Mouse (Mus musculus) liver, embryonic 15.5 days (tissue): ENCODE measurements around the gene Hectd4. TPM values are rescaled to one million over a fixed set of nuclear protein-coding genes. Genes with fewer than 3 reads are reported as not detected.
A peak's percentile ranks its signal among the peaks of the same experiment; 100 is the strongest.

ENCODE experiments used
- ATAC-seq: fragments of 200-750 bp; cut with Nextera tagmentation; 2 replicates; pipeline ENCODE4 v1.8.0; 2017; ENCODE audit warnings: moderate number of reproducible peaks, mild to moderate bottlenecking, moderate library complexity; ENCODE audit not compliant: insufficient read depth
- H3K27ac ChIP-seq: fragments of 300-500 bp; sonication (generic); replicated peaks from 2 replicates; pipeline ENCODE4 v1.5.1; 2015; ENCODE audit warnings: mild to moderate bottlenecking, inconsistent platforms
- H3K27me3 ChIP-seq: fragments of 300-500 bp; sonication (generic); 2 replicates; pipeline ENCODE4 v1.6.1; 2015; ENCODE audit warnings: mild to moderate bottlenecking, inconsistent platforms
- H3K36me3 ChIP-seq: fragments of 300-500 bp; sonication (generic); replicated peaks from 2 replicates; pipeline ENCODE4 v1.6.1; 2015; ENCODE audit warnings: moderate library complexity, mild to moderate bottlenecking, inconsistent platforms
- H3K4me1 ChIP-seq: fragments of 300-500 bp; sonication (generic); replicated peaks from 2 replicates; pipeline ENCODE4 v1.6.1; 2015; ENCODE audit warnings: inconsistent platforms
- H3K4me2 ChIP-seq: fragments of 300-500 bp; sonication (generic); 2 replicates; pipeline ENCODE4 v1.6.1; 2015; ENCODE audit warnings: moderate library complexity, mild to moderate bottlenecking, inconsistent platforms
- H3K4me3 ChIP-seq: fragments of 300-500 bp; sonication (generic); replicated peaks from 2 replicates; pipeline ENCODE4 v1.5.1; 2015; ENCODE audit warnings: mild to moderate bottlenecking, inconsistent platforms
- H3K9ac ChIP-seq: fragments of 300-500 bp; sonication (generic); 2 replicates; pipeline ENCODE4 v1.6.1; 2015; ENCODE audit warnings: moderate library complexity, mild to moderate bottlenecking, inconsistent platforms
- H3K9me3 ChIP-seq: fragments of 300-500 bp; sonication (generic); replicated peaks from 2 replicates; pipeline ENCODE4 v1.6.1; 2016; ENCODE audit warnings: inconsistent platforms
- WGBS: fragments of 180-500 bp; shearing (Covaris S2); methylation state at CpG from one replicate; pipeline ENCODE4 v1.1.7; 2015; ENCODE audit warnings: mixed read lengths; ENCODE audit not compliant: insufficient replicate concordance; 5-methylcytosine and 5-hydroxymethylcytosine counted together
- polyA plus RNA-seq: library from polyadenylated mRNA; unstranded; fragments of >200 nt; fragmentation: Nextera tagmentation; extraction: Ambion mirVana; gene quantifications from 2 replicates; pipeline ENCODE4 v1.2.1, GENCODE M21; 2015

Gene Hectd4
- polyA plus RNA-seq, 1 experiment from 2014 or later, result 10.1 TPM

DNA sequence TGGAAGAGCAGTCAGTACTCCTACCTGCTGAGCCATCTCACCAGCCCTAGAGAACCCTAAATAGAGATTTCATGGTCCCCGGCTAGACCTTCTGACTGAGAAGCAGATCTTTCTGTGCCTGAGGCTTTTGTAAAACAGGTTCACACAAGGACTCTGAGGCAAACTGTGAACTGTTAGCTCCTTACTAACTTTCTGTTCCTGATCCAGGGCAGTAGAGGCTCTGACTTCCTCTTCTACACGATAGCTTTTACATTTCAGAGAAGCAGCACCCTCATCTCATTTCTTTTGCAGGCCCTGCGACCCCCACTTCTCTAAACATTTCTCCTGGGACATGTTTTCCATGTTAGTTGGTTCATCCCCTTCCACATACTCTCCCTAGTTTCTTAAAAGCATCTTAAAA is 29.7 kb downstream of the Hectd4 start:
- H3K27ac ChIP-seq, result peak overlapping the region; percentile 84
- H3K4me3 ChIP-seq, result no peak overlapping the region

DNA sequence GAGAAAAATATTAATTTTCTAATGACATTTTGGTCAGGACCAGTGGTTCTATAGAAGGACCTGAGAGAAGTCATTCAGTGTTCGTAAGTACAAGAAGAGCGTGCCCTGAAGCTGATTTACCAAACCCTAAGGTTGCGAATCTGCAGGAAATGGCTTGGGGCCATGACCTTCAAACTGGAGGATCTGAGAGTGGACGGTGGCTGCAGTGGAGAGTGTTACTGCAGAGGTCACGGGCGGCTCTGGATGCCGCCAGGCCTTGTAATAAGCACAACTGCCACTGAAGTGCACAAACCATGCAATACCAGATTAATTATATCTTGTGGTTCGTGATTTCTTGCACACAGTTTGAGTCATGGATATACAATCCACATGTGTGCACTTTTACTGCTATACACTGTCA is 31.8 kb downstream of the Hectd4 start:
- Histone ChIP-seq H3K27ac (0 out of 2 replicates have a peak overlapping the region, but pooled peaks have one; percentile 5), H3K9me3 (no peaks in the 10 kb centered on the region), H3K9ac (no peak overlapping the region), H3K4me1 (peaks cover 79% of the 10 kb centered on the region), H3K4me3 (no peak overlapping the region), H3K4me2 (no peak overlapping the region), H3K27me3 (no peaks in the 10 kb centered on the region), H3K36me3 (peaks cover 72% of the 10 kb centered on the region)
- 74% methylated on average over 8 of the region's 8 CpGs for WGBS
- no peak for ATAC-seq

More for the DNA sequence above, 29.7 kb downstream of the Hectd4 start:
- WGBS, result 62% methylated on average over 3 of the region's 3 CpGs
- Histone ChIP-seq H3K9ac (no peak overlapping the region), H3K27me3 (no peaks in the 10 kb centered on the region), H3K4me2 (no peak overlapping the region), H3K36me3 (peaks cover 53% of the 10 kb centered on the region), H3K9me3 (no peaks in the 10 kb centered on the region), H3K4me1 (peaks cover 86% of the 10 kb centered on the region)
- no peak for ATAC-seq

DNA sequence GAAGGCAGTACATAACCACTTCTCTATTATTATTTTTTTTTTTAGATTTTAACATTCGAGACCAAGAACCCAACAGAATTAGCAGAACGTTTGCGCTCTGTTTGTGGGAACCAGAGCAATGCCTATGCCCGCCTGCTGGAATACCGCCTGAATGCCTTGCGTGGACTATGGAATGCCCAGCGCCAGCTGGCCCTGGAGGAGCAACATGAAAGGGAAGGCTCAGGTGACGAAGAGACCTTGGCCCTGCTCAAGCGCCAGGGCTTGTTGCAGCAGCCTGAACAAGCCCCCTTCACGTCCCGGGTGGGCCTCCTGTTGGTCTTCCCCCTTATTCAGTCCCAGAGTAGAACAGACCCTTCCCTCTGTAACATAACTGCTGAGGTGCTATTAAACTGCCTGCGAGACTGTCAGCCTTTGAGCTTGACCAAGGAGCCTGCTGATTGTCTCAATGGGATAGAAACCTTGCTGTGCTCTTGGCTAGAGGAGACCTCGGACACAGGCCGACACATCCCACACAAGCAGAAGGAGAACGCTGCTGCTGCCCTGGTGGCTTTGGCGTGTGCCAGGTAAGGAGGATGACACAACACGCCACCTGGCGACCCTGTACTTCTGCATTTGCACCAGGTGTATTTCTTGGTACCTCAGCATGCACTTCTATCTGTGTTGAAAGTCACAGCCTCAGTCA is 33.9 kb downstream of the Hectd4 start:
- no peak for ATAC-seq
- Histone ChIP-seq H3K4me3 (no peak overlapping the region), H3K9ac (no peak overlapping the region), H3K27me3 (no peaks in the 10 kb centered on the region), H3K4me2 (no peak overlapping the region), H3K9me3 (no peaks in the 10 kb centered on the region), H3K27ac (peak overlapping the region; percentile 19; the same call in 1 of the 2 replicates), H3K36me3 (peaks cover 81% of the 10 kb centered on the region), H3K4me1 (peaks cover 62% of the 10 kb centered on the region)
- 88% methylated on average over 18 of the region's 18 CpGs for WGBS

DNA sequence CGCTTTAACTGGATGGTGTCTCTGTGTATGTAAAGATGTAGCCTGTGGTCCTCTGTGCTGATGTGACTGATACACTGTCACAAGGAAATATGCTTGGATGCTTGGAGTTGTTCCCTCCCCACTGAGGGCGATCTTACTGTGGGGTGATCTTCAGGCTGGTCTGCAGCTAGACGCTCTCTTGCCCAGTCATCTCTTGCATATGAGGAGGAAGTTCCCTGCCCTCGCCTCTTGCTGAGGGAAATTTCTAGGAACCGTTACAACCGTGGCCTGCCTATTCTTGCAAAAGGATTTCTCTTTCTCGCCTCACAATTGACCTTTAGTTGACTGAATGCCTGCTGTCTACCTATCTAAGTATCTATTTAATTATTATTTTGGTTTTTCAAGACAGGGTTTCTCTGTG is 35.0 kb downstream of the Hectd4 start:
- H3K36me3 ChIP-seq, result peaks cover 90% of the 10 kb centered on the region
- H3K9me3 ChIP-seq, result no peaks in the 10 kb centered on the region
- H3K4me3 ChIP-seq, result no peak overlapping the region
- peaks cover 56% of the 10 kb centered on the region for H3K4me1 ChIP-seq
- no peak overlapping the region for H3K4me2 ChIP-seq
- H3K27ac ChIP-seq, result no peak overlapping the region; the same call in 1 of the 2 replicates
- no peak for ATAC-seq
- no peak overlapping the region for H3K9ac ChIP-seq
- no peaks in the 10 kb centered on the region for H3K27me3 ChIP-seq
- 71% methylated on average over 7 of the region's 7 CpGs for WGBS

DNA sequence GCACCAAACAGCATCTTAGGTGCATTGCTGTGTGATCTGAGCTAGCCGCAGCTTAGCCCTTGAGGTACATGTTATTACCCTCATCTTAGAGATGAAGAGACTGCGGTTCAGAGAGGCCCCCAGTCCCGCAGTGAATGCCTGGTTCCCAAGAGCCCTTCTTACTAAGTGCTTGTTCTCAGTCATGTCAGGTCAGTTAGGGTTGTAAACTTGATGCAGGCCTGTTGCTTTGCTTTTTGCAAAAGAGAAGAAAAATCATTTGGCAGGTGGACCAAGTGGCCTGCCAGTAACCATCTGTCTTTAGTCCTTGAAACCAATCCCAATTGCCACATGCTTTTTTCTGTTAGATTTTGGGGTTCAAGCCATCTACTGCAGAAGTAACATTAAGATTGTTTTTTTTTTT is 41.8 kb downstream of the Hectd4 start:
- peaks cover 96% of the 10 kb centered on the region for H3K36me3 ChIP-seq
- H3K4me3 ChIP-seq, result no peak overlapping the region
- H3K27me3 ChIP-seq, result no peaks in the 10 kb centered on the region
- WGBS, result 93% methylated on average over 3 of the region's 3 CpGs
- H3K4me2 ChIP-seq, result no peak overlapping the region
- no peak overlapping the region for H3K27ac ChIP-seq
- no peak for ATAC-seq
- no peak overlapping the region for H3K9ac ChIP-seq
- no peaks in the 10 kb centered on the region for H3K9me3 ChIP-seq
- H3K4me1 ChIP-seq, result peaks cover 28% of the 10 kb centered on the region

DNA sequence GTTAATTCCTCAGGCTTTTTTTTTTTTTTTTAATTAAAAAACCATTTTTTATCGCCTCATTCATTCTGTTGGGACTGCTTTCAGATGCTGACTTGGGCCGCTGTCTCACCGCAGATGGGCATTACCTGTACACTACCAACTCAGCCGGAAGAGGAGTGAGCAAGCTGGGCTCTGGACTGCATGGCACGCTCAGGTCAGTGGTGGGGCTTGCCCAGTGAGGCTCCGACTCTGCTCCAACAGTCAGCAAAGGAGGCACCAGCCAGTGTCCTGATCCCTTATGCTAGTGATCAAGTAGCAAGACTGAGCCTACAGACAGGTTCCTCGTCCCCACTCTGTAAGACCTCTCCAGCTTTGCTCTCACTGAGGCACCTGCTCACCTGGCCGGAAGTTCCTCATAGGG is 42.4 kb downstream of the Hectd4 start:
- 95% methylated on average over 8 of the region's 8 CpGs for WGBS
- Histone ChIP-seq H3K9me3 (no peaks in the 10 kb centered on the region), H3K4me2 (no peak overlapping the region), H3K9ac (no peak overlapping the region), H3K4me3 (no peak overlapping the region), H3K36me3 (peaks cover 96% of the 10 kb centered on the region), H3K27me3 (no peaks in the 10 kb centered on the region), H3K27ac (no peak overlapping the region), H3K4me1 (peaks cover 27% of the 10 kb centered on the region)
- ATAC-seq, result no peak

DNA sequence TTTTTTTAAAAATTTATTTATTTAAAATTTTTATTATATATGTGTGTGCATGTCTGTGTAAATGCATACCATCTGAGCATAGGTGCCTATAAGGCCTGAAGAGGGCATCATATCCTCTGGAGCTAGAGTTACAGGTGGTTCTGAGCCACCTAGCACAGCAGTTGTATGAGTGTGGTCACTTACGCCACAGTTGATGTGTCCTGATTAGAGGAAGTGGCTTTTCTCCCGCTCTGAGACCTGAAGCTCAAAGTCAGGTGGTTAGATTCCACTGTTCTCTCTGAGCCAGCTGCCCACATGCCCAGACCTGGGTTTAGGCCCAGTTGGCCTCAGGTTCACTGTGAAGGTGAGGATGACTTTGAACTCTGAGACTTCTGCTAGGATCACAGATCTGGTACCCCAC is 44.6 kb downstream of the Hectd4 start:
- WGBS, result 84% methylated on average over 2 of the region's 2 CpGs
- H3K27me3 ChIP-seq, result no peaks in the 10 kb centered on the region
- H3K27ac ChIP-seq, result peak overlapping the region; percentile 59; the same call in 1 of the 2 replicates
- H3K9ac ChIP-seq, result 0 out of 2 replicates have a peak overlapping the region, but pooled peaks have one; percentile 2
- ATAC-seq, result no peak
- H3K36me3 ChIP-seq, result peaks cover 98% of the 10 kb centered on the region
- no peak overlapping the region for H3K4me3 ChIP-seq
- H3K9me3 ChIP-seq, result no peaks in the 10 kb centered on the region
- H3K4me1 ChIP-seq, result peaks cover 38% of the 10 kb centered on the region
- H3K4me2 ChIP-seq, result no peak overlapping the region

DNA sequence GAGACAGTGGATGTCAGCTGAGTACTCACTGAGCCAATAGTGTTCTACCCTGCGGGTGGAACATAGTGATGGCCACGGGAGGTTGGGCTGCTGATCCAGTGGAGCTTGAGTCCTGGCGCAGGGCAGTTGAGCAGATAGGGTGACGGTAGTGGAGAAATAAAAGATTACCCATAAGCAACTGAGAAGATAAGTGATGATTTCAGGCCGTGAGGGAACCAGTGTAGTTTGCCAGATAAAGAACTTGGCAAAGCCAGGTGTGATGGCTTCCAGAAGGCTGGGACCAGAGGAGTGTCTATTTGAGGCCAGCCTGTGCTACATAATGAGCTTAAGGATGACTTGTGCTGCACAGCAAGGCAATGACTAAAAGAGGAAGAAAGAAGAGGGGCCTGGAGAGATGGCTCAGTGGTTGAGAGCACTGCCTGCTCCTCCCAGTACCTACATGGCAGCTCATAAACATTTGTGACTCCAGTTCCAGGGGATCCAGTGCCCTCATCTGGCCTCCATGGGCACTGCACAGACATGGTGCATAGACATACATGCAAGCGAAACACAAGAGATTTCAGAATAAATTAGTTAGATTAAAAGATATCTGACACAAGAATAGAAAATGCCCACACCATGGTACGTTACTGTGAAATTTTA is 46.8 kb downstream of the Hectd4 start:
- WGBS, result 39% methylated on average over 7 of the region's 7 CpGs
- Histone ChIP-seq H3K36me3 (peaks cover 97% of the 10 kb centered on the region), H3K9ac (no peak overlapping the region), H3K4me2 (no peak overlapping the region), H3K4me1 (peaks cover 41% of the 10 kb centered on the region), H3K27ac (peak overlapping the region; percentile 80), H3K4me3 (no peak overlapping the region), H3K27me3 (no peaks in the 10 kb centered on the region), H3K9me3 (no peaks in the 10 kb centered on the region)
- ATAC-seq, result peak; percentile 75

DNA sequence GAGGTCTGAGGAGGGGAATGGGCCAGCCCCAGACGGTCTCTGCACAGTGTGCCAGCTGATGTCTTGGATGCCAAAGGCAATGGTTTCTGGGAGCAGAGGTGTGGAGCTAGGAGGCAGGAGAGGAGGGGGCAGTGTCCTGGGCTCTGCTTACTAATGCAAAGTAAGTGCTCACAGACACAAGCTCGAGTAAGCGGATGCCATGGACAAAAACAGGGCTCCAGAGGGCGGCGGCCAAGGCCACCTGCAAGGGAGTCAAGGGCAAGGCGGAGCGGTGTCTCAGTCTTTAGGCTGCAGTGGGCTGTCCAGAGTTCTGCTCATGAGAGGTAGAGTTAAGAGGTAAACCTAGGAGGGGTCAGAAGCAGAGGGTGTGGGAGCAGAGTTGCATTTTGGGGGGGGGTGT is 51.0 kb downstream of the Hectd4 start:
- Histone ChIP-seq H3K9me3 (no peaks in the 10 kb centered on the region), H3K4me2 (no peak overlapping the region), H3K9ac (no peak overlapping the region), H3K4me1 (peaks cover 28% of the 10 kb centered on the region), H3K27ac (no peak overlapping the region), H3K27me3 (no peaks in the 10 kb centered on the region), H3K4me3 (no peak overlapping the region), H3K36me3 (peaks cover 98% of the 10 kb centered on the region)
- ATAC-seq, result no peak
- 91% methylated on average over 7 of the region's 7 CpGs for WGBS

DNA sequence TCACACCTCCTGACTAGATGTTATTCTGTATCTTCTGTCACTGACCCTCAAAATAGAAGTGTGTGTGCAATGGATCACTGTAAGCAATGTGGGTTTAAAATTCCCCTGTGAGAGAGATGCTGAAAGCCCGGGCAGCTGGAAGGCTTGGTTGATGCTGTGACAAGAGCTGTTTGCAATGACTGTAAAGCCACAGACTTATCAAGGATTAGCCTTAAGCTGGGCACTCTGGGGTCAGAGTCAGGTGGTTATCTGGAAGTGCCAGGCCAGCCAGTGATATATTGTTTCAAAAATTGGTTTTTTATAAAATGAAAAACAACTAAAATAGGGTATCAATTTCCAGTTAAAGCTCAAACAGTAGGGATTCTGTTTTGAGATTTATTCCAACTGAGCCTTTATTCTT is 56.8 kb downstream of the Hectd4 start:
- no peak overlapping the region for H3K4me3 ChIP-seq
- WGBS, result 39% methylated on average over 1 of the region's 1 CpGs
- no peaks in the 10 kb centered on the region for H3K9me3 ChIP-seq
- no peak overlapping the region for H3K27ac ChIP-seq
- no peak overlapping the region for H3K9ac ChIP-seq
- H3K4me2 ChIP-seq, result no peak overlapping the region
- H3K27me3 ChIP-seq, result no peaks in the 10 kb centered on the region
- no peaks in the 10 kb centered on the region for H3K4me1 ChIP-seq
- peaks cover 99% of the 10 kb centered on the region for H3K36me3 ChIP-seq
- ATAC-seq, result no peak

DNA sequence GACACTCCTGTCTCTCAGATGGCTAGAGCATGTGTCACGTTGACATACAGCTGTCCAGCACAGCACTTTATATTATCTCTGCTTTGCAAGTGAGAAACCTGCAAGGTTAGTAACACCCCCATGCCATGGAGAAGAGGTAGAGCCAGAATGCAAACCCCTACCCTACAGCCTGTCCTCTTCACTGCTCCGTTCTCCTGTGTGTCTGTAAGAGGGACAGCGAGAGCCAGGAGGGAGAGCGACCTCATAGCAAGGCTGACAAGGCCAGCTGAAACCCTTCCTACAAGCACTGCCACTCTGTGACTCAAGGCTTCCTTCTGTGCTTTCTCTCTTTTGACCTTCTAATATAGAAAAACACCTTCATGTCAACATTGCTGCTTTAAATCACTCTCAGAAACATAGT is 60.4 kb downstream of the Hectd4 start:
- no peaks in the 10 kb centered on the region for H3K9me3 ChIP-seq
- H3K27me3 ChIP-seq, result no peaks in the 10 kb centered on the region
- H3K27ac ChIP-seq, result no peak overlapping the region
- H3K4me1 ChIP-seq, result peaks cover 5% of the 10 kb centered on the region; the same call in 1 of the 2 replicates
- H3K4me3 ChIP-seq, result no peak overlapping the region
- 90% methylated on average over 4 of the region's 4 CpGs for WGBS
- H3K9ac ChIP-seq, result no peak overlapping the region
- H3K4me2 ChIP-seq, result no peak overlapping the region
- H3K36me3 ChIP-seq, result peaks cover 98% of the 10 kb centered on the region
- ATAC-seq, result no peak
